Mouse (Mus musculus) heart, adult 2 months (tissue): ENCODE results near the gene Dcun1d3. TPM values are rescaled to one million over a fixed set of nuclear protein-coding genes. Genes with fewer than 3 reads are reported as not detected.
A peak's percentile ranks its signal among the peaks of the same experiment; 100 is the strongest.

Experiments
- DNase-seq, 2 experiments: peaks; one replicate each; pipeline ENCODE4 v3.0.0; 2021
- H3K27ac ChIP-seq: fragments of 200-600 bp; 2 replicates; pipeline ENCODE4 v1.8.1; 2022
- H3K27me3 ChIP-seq: fragments of 200-500 bp; 2 replicates; pipeline ENCODE4 v1.6.1; 2012; ENCODE audit warnings: mild to moderate bottlenecking, low read length, inconsistent platforms, mixed read lengths; ENCODE audit not compliant: control insufficient read depth, insufficient read depth
- H3K36me3 ChIP-seq: fragments of 200-500 bp; 2 replicates; pipeline ENCODE4 v1.6.1; 2012; ENCODE audit warnings: low read length, inconsistent platforms; ENCODE audit not compliant: control insufficient read depth, insufficient read depth
- H3K4me1 ChIP-seq: fragments of 200-500 bp; 2 replicates; pipeline ENCODE4 v1.6.1; 2011; ENCODE audit warnings: low read length; ENCODE audit not compliant: control insufficient read depth, insufficient read depth
- H3K4me3 ChIP-seq: fragments of 200-600 bp; 2 replicates; pipeline ENCODE4 v1.8.1; 2022
- H3K79me2 ChIP-seq: fragments of 200-500 bp; replicated peaks from 2 replicates; pipeline ENCODE4 v1.6.1; 2012; ENCODE audit warnings: mild to moderate bottlenecking, inconsistent platforms, low read length, moderate library complexity, mixed read lengths; ENCODE audit not compliant: control insufficient read depth, insufficient read depth
- H3K9ac ChIP-seq: fragments of 200-500 bp; 2 replicates; pipeline ENCODE4 v1.6.1; 2012; ENCODE audit warnings: low read depth, mild to moderate bottlenecking, control low read depth, inconsistent platforms, low read length, mixed read lengths
- CTCF ChIP-seq: fragments of 200-600 bp; IDR thresholded peaks from 2 replicates; pipeline ENCODE4 v1.8.1; 2022; ENCODE audit warnings: antibody characterized with exemption, mild to moderate bottlenecking, moderate library complexity
- EP300 ChIP-seq: fragments of 200-500 bp; IDR thresholded peaks from 2 replicates; pipeline ENCODE4 v1.6.1; 2011; ENCODE audit warnings: low read depth, low read length, control low read depth; ENCODE audit not compliant: insufficient read depth
- POLR2A ChIP-seq: fragments of 200-500 bp; IDR thresholded peaks from 2 replicates; pipeline ENCODE4 v1.6.1; 2011; ENCODE audit warnings: mild to moderate bottlenecking, low read depth, low read length, control low read depth; ENCODE audit not compliant: insufficient read depth
- WGBS: fragments of 180-500 bp; shearing (Covaris S2); methylation state at CpG from one replicate; pipeline ENCODE4 v1.1.7; 2018; 5-methylcytosine and 5-hydroxymethylcytosine counted together
- intact Hi-C: fragments of 180-260 bp; cut with DNase I; formaldehyde crosslinking; loops from one replicate; pipeline ENCODE4 v1.15.1; 2025
- polyA plus RNA-seq: library from polyadenylated mRNA; depleted of rRNA; stranded (reverse); fragments of >200 nt; gene quantifications from 2 replicates; pipeline ENCODE4 v1.2.3, GENCODE M21; 2012
- total RNA-seq, 2 experiments: library from RNA; stranded (reverse); gene quantifications; 2 replicates each; pipeline ENCODE4 v1.2.3; 2021

The Dcun1d3 gene
- total and polyA plus RNA-seq, 3 experiments = 3.7 to 14.6 (median 12.6) TPM

GRCm38 (mm10) chr7:119921054-119921453, 25.0 kb upstream of the Dcun1d3 start:
- H3K36me3 ChIP-seq = no peaks in the 10 kb centered on the region; the same call in 1 of the 2 replicates
- intact Hi-C loops = no loop called here
- H3K4me3 ChIP-seq = no peak overlapping the region
- H3K9ac ChIP-seq = no peak overlapping the region
- WGBS = 59% methylated on average over 4 of the region's 4 CpGs
- H3K4me1 ChIP-seq = no peaks in the 10 kb centered on the region
- H3K27ac ChIP-seq = 0 out of 2 replicates have a peak overlapping the region, but pooled peaks have one; percentile 3
- TF ChIP-seq CTCF (no peak), POLR2A (no peak), EP300 (no peak)
- H3K79me2 ChIP-seq = no peaks in the 10 kb centered on the region
- H3K27me3 ChIP-seq = no peaks in the 10 kb centered on the region
- DNase-seq = no peak

GRCm38 (mm10) chr7:119920457-119920856, 24.4 kb upstream of the Dcun1d3 start:
- intact Hi-C loops = no loop called here
- H3K36me3 ChIP-seq = no peaks in the 10 kb centered on the region; the same call in 1 of the 2 replicates
- no peaks in the 10 kb centered on the region for H3K27me3 ChIP-seq
- TF ChIP-seq POLR2A (no peak), CTCF (no peak), EP300 (no peak)
- no peak overlapping the region for H3K4me3 ChIP-seq
- H3K79me2 ChIP-seq = no peaks in the 10 kb centered on the region
- WGBS = 5% methylated on average over 2 of the region's 2 CpGs
- no peak overlapping the region for H3K9ac ChIP-seq
- DNase-seq = no peak
- 0 out of 2 replicates have a peak overlapping the region, but pooled peaks have one; percentile 3 for H3K27ac ChIP-seq
- no peaks in the 10 kb centered on the region for H3K4me1 ChIP-seq

GRCm38 (mm10) chr7:119911727-119912126, 15.6 kb upstream of the Dcun1d3 start:
- no peak for DNase-seq
- Histone ChIP-seq H3K4me1 (no peaks in the 10 kb centered on the region), H3K36me3 (no peaks in the 10 kb centered on the region), H3K27me3 (no peaks in the 10 kb centered on the region), H3K27ac (no peak overlapping the region), H3K79me2 (no peaks in the 10 kb centered on the region), H3K9ac (no peak overlapping the region), H3K4me3 (no peak overlapping the region)
- intact Hi-C loops = no loop called here
- 57% methylated on average over 3 of the region's 3 CpGs for WGBS
- no peak for TF ChIP-seq EP300
- no peak for TF ChIP-seq CTCF
- TF ChIP-seq POLR2A = no peak

- no peak overlapping the region for H3K4me3 ChIP-seq
- no peak for DNase-seq
- no peak overlapping the region for H3K27ac ChIP-seq
- no peaks in the 10 kb centered on the region for H3K4me1 ChIP-seq
- no peak overlapping the region for H3K9ac ChIP-seq
- intact Hi-C loops = no loop called here
- H3K79me2 ChIP-seq = no peaks in the 10 kb centered on the region
- 77% methylated on average over 3 of the region's 3 CpGs for WGBS
- no peaks in the 10 kb centered on the region for H3K36me3 ChIP-seq
- no peak for TF ChIP-seq EP300
- no peak for TF ChIP-seq POLR2A
- no peak for TF ChIP-seq CTCF
- no peaks in the 10 kb centered on the region for H3K27me3 ChIP-seq
Observed at GRCm38 (mm10) chr7:119906523-119907215, 10.6 kb upstream of the Dcun1d3 start.

GRCm38 (mm10) chr7:119899386-119900057, 3.4 kb upstream of the Dcun1d3 start:
- 36% methylated on average over 3 of the region's 3 CpGs for WGBS
- TF ChIP-seq POLR2A = no peak
- no peak for TF ChIP-seq CTCF
- no peak for TF ChIP-seq EP300
- no peak for DNase-seq
- Histone ChIP-seq H3K36me3 (peaks cover 4% of the 10 kb centered on the region), H3K9ac (no peak overlapping the region), H3K4me1 (0 out of 2 replicates have a peak, but pooled peaks cover 1% of the 10 kb centered on the region), H3K27me3 (no peaks in the 10 kb centered on the region), H3K79me2 (no peaks in the 10 kb centered on the region), H3K4me3 (no peak overlapping the region), H3K27ac (no peak overlapping the region)
- intact Hi-C loops = loop anchor here (5.0 kb wide), 1 partner anchor 63 kb away; no protein-coding TSS in a partner anchor
